Mouse (Mus musculus): ENCODE measurements around the gene Oosp1.

The Oosp1 gene

GRCm38 (mm10) chr19:11690839-11691238 is at the start of gene Oosp1:
TSS of gene Oosp1 (minus strand) at chr19:11691150.
- no peak for DNase-seq (ENCODE audit: low read depth)

GRCm38 (mm10) chr19:11736455-11736854 is 45.5 kb upstream of the Oosp1 start:
- DNase-seq (ENCODE audit: low read depth): no peak

DNA sequence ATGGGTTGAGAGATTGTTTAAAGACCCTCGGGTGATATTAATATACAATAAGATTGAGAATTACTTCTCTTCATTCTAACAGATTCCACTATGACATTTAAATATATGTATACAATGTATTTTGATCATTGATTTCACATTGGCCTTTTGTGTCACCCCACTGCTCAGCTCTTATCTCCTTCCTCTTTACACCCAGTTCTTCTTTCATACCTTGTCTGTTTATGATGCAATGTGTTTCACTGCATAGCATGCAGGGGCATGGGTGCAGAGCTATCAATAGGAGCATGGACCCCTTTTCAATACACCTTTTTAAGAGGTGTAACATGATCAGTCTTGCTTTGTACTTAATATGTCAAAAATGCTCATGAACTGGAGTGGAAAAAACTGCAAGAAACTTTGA is 39.3 kb upstream of the Oosp1 start:
- DNase-seq (ENCODE audit: low read depth): no peak

GRCm38 (mm10) chr19:11727304-11727703 is 36.4 kb upstream of the Oosp1 start:
- DNase-seq (ENCODE audit: low read depth): no peak

DNA sequence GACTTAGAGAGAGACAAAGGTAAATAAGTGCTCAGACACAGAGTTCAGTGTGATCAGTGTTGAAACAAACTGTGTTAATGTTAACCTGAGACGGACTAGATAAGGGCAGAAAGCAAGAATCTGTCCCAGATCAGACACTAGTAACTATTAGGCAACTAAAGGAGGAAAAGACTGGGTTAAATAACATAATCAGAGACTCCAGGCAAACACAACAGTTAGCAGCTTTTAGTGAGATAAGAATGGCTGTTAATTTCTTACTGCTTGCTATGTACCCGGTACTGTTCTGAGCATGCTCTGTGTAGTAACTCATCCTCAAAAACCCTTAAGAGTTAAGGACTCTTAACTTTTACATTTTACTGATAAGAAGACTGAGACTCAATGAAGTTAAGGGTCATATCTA is 35.0 kb upstream of the Oosp1 start:
- no peak for DNase-seq (ENCODE audit: low read depth)

DNA sequence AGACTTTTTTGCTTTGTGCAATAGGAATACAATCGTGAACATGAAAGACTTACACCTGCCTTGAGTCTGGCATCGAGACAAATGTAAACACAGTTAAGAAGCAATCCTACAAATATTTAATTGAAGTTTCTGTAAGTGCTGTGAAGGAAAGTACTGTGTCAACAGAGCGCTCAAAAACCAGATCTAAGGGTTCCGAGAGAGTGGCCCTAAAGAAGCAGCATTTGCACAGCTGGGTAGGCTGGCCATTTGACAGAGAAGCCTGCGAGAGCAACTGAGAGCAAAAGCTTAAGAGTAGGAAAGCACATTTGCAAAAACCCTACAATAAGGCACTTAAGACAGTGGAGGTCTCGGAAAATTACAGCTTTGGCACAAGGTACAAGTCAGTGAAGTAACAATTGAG is 33.3 kb upstream of the Oosp1 start:
- DNase-seq (ENCODE audit: low read depth): no peak

- no peak for DNase-seq (ENCODE audit: low read depth)
Measured at GRCm38 (mm10) chr19:11723870-11724269, 32.9 kb upstream of the Oosp1 start.

DNA sequence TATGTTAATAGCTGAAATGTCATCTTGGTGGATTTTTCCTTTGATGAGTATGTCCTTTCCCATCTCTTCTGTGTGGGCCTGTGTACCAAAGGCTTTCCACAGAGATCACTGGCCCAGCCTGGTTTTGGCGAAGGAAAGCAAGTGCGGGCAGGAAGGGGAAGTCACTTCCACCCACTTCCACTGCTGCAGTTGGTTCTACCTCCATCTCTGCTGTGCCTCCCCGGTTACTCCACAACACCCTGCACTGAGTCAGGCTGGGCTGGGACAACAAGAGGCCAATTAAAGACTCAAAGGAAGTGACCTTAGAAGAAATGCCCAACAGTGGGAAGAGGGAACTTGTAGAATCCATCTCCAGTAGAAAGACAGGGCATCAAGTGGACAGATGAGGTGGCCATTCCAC is 29.1 kb upstream of the Oosp1 start:
- no peak for DNase-seq (ENCODE audit: low read depth)

DNA sequence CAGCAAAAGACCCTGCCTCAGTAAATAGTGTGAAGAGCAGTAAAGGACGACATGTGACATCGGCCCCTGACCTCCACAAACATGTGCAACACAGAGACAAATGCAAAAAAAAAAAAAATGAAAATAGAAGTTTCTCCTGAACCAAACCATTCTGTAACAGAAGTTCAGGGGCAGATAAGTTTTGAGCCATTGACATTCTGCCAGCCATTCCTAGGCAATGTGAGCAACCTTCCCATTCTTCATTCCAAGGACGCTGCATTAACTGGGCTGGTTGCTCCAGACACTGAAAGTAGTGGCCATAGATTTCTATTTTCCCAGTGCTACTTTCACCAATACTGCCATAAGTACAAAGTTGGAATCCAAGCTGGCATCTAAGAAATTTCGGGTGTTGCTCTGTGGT is 21.5 kb upstream of the Oosp1 start:
- no peak for DNase-seq (ENCODE audit: low read depth)

DNA sequence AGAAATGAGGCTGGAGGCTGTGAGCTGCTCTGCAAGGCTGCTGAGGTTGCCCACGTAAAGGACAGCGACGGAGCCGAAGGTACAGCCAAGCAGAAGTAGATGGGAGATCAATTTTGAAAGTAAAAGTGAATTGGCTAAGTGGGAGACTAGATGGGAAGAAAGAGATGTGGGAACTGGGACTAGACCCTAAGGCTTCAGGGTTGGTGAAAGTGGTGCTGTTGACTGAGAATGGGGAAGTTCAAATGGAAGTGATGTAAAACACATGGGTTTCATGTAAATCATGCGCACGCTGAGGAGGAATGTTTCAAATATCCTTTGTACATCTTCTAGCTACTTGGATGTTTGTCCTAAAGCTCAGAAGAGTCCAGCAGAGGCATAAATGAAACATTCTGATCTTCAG is 7.4 kb upstream of the Oosp1 start:
- DNase-seq (ENCODE audit: low read depth): no peak

DNA sequence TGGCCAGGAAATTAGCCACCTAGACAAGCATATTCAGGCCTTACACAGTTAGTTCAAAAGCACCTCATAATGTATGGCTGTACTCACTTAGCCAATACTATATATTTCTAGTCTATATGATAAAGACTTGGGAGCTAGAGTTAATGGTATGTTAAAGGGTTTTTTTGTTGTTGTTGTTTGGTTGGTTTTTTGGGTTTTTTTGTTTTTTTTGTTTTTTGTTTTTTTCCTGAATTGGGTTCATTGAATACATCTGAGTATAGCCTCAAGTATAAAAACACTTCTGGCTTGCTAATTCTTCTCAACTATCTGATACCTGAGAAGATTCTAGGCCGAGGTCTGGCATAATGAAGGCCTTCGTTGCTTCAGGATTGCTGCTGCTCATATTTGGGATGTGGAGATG is 5.8 kb upstream of the Oosp1 start, which contains the start of gene Oosp3:
Gene Oosp3 (plus strand): TSS at position 301 of the 400 bp plus-strand sequence.
- no peak for DNase-seq (ENCODE audit: low read depth)

DNA sequence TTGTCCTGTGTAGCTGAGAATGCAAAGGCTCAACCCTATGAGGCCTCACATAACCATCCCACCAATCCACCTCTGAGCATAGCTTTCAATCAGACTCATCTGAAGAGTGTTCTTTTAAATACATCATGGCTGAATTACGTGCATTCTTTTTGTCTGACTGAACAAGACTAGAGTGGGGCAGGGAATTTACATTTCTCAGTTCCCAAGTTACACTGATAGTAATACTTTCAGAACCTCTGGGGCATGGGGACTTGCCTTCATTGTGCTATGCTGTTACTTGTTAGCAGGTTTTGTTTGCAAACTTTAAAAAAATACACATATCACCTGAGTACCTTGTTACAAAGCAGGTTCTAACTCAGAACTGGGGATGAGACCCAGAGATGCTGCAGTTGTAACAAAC is 504 bp upstream of the Oosp1 start:
- DNase-seq (ENCODE audit: low read depth): no peak

GRCm38 (mm10) chr19:11661562-11661961 is 29.4 kb downstream of the Oosp1 start:
- no peak for DNase-seq (ENCODE audit: low read depth)

DNA sequence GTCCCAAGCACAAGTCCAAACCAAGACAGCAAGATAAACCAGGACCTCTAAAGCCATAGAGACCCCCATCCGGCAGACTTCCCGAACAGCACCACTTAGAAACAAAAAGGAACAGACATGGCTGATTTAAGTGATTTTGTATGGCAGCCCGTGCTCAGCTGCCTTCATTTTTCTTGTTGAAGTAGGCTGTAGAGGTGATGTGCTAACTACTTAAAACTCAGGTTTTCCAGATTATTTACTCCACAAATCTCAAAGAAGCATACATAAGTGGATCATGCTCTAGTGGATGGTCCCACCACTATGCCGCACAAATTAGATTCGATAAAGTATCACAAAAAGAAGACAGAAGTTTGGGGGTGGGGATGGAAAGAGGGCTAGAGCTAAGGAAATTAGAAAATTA is 30.5 kb downstream of the Oosp1 start, which contains the start of gene Oosp2:
Gene Oosp2 (minus strand): TSS at position 101 of the 400 bp plus-strand sequence.
- DNase-seq (ENCODE audit: low read depth): no peak

DNA sequence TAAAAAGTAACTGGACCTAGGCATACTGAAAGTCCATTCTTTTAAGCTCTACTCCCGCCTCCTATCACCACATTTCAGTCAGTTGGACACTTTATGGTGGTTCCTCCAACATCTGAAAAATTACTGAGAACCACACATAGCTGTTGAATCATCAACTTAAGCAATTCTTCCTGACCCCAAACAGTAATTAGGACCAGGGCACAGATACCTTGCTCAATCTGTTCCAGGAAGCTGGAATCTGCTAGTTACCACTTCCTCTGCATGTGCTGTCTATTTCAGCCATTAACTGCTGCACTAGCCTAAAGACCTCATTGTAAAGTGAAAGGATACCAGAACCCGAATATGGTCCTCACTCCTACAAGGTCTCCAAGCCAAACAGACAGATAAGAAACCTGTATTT is 31.8 kb downstream of the Oosp1 start:
- DNase-seq (ENCODE audit: low read depth): no peak

- DNase-seq (ENCODE audit: low read depth): no peak
Measured at GRCm38 (mm10) chr19:11649564-11649963, 41.4 kb downstream of the Oosp1 start.

DNA sequence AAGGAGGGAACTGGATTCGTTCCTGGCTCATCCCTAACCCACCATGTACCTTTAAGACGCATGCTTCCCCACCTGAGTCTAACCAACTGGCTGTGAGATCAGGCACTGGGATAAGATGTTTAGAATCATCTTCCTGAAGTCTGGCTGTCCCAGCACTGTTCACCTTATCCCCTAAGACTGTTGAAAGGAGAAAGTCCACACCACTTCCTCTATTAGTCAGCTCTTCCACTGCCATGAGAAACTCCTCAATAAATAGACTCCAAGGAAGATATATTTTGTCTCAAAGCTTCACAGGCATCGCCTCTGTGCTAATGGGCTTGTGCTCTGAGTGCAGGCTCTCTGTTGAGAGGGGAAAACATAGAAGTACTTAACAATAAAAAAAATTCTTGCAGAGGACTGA is 44.8 kb downstream of the Oosp1 start:
- DNase-seq (ENCODE audit: low read depth): no peak

GRCm38 (mm10) chr19:11640732-11641131 is 50.2 kb downstream of the Oosp1 start, which contains the start of gene Ms4a3:
TSS of gene Ms4a3 (minus strand) at chr19:11640851.
- no peak for DNase-seq (ENCODE audit: low read depth)

DNA sequence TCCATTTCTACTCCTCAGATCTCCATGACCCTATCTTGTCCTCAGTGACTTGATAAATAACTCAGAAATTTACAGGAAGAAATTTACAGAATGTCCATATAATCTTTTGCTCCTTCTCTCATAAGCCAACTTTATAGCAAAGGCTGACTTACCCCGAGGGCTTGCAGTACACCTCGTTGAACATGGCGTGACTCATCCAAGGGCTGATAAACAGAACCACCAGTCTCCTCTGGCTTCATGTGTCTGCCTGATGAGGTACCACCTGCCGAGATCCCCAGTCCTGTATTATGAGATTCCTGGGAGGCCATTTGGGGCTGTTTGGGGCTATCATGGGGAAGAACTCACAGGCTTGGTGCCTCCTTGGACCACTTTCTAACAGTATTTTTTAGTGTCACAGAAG is 51.9 kb downstream of the Oosp1 start:
- DNase-seq (ENCODE audit: low read depth): no peak

- DNase-seq (ENCODE audit: low read depth): no peak
Measured at GRCm38 (mm10) chr19:11635572-11635971, 55.4 kb downstream of the Oosp1 start.

GRCm38 (mm10) chr19:11634330-11634729 is 56.6 kb downstream of the Oosp1 start:
- no peak for DNase-seq (ENCODE audit: low read depth)

GRCm38 (mm10) chr19:11633732-11634131 is 57.2 kb downstream of the Oosp1 start:
- no peak for DNase-seq (ENCODE audit: low read depth)

GRCm38 (mm10) chr19:11625231-11625630 is 65.7 kb downstream of the Oosp1 start:
- no peak for DNase-seq (ENCODE audit: low read depth)

GRCm38 (mm10) chr19:11624800-11625199 is 66.2 kb downstream of the Oosp1 start:
- no peak for DNase-seq (ENCODE audit: low read depth)

- no peak for DNase-seq (ENCODE audit: low read depth)
Measured at GRCm38 (mm10) chr19:11623551-11623950, 67.4 kb downstream of the Oosp1 start, which contains the start of gene Ms4a2. TSS of gene Ms4a2 (minus strand) at chr19:11623719.

Measured in c-Kit-positive CD71-negative TER-119-negative erythroid progenitor cells, embryonic 14.5 days (primary cell).